ENCODE assay signal across 15 mouse cellular contexts in genomic region chr19:42440089-42440488, GRCm38 (mm10). TPM values are rescaled to one million over a fixed set of nuclear protein-coding genes. Genes with fewer than 3 reads are reported as not detected.
A peak's percentile ranks its signal among the peaks of the same experiment; 100 is the strongest.
DNase-seq lines count a peak whose midpoint lies in the region; ATAC-seq and TF ChIP-seq lines count a peak whose summit lies in the region.
"Had no signal": no experiment of that assay in that cellular context is flagged by ENCODE, and none has a peak within 500 bp of the region (broad histone marks: within the 10 kb centered on the region; RNA-seq: fewer than 3 reads in every experiment).

No protein-coding gene starts in this region.

- no peak for DNase-seq in gastrocnemius, adult 2 months
- DNase-seq in gastrocnemius, postnatal 4 days (ENCODE audit: low spot score in 2 of 2): no peak
- no peak for DNase-seq in liver, postnatal 0 days
- DNase-seq in liver, embryonic 11.5 days (ENCODE audit: low spot score): no peak
- DNase-seq in ES-CJ7 (ENCODE audit: low read depth, low spot score): peak; percentile 87
- DNase-seq in embryonic facial prominence, embryonic 14.5 days (ENCODE audit: low spot score): peak; percentile 22
- DNase-seq in heart, adult 8-10 months (ENCODE audit: low spot score): no peak
- DNase-seq: adrenal gland, adult 2 months; cerebellum, adult 9-11 months; kidney, postnatal 14 days; lung, postnatal 10 days; right cerebral cortex, postnatal 4 days had no signal

- H3K9ac ChIP-seq in liver, postnatal 0 days (replicated peaks): no peak overlapping the region
- H3K9ac ChIP-seq in liver, embryonic 11.5 days (ENCODE audit: low read depth, low read length): no peak overlapping the region
- H3K9ac ChIP-seq in embryonic facial prominence, embryonic 14.5 days (ENCODE audit: low read depth, low read length): no peak overlapping the region
- H3K9ac ChIP-seq: limb, embryonic 12.5 days had no signal

- 27% methylated on average over 3 of the region's 3 CpGs for WGBS in liver, postnatal 0 days (ENCODE audit: insufficient replicate concordance)
- WGBS in liver, embryonic 11.5 days: 28% methylated on average over 3 of the region's 3 CpGs
- 35% methylated on average over 3 of the region's 3 CpGs for WGBS in embryonic facial prominence, embryonic 14.5 days

- TF ChIP-seq EP300 in liver, postnatal 0 days (IDR thresholded peaks at IDR 0.05; ENCODE audit: low read depth): no peak

- no peak overlapping the region for H3K4me3 ChIP-seq in gastrocnemius, adult 2 months
- no peak overlapping the region for H3K4me3 ChIP-seq in liver, postnatal 0 days (ENCODE audit: low read depth, low read length)
- H3K4me3 ChIP-seq in liver, embryonic 11.5 days (ENCODE audit: low read depth, low read length): no peak overlapping the region
- H3K4me3 ChIP-seq in embryonic facial prominence, embryonic 14.5 days (ENCODE audit: low read depth, low read length): no peak overlapping the region
- H3K4me3 ChIP-seq: hindbrain, embryonic 10.5 days; limb, embryonic 12.5 days had no signal

- H3K4me1 ChIP-seq in liver, postnatal 0 days (ENCODE audit: insufficient read depth): no peaks in the 10 kb centered on the region
- no peaks in the 10 kb centered on the region for H3K4me1 ChIP-seq in liver, embryonic 11.5 days (replicated peaks; ENCODE audit: control insufficient read depth, insufficient read depth, low read length)
- no peaks in the 10 kb centered on the region for H3K4me1 ChIP-seq in embryonic facial prominence, embryonic 14.5 days (ENCODE audit: control insufficient read depth, insufficient read depth, low read length)

- intact Hi-C loops in gastrocnemius, adult 2 months (cut with DNase I): loop anchor here (10.0 kb wide), 1 partner anchor 215 kb away; no protein-coding TSS in a partner anchor

- 0 out of 2 replicates have a peak, but pooled peaks have one; percentile 2 for TF ChIP-seq CTCF in gastrocnemius, adult 2 months (IDR thresholded peaks at IDR 0.05)
- TF ChIP-seq CTCF in liver, postnatal 0 days (IDR thresholded peaks at IDR 0.05; ENCODE audit: low read depth): peak; percentile 30

- peaks cover 3% of the 10 kb centered on the region; the same call in 1 of the 2 replicates for H3K27me3 ChIP-seq in liver, postnatal 0 days (ENCODE audit: insufficient read depth, low read length)
- peaks cover 3% of the 10 kb centered on the region for H3K27me3 ChIP-seq in liver, embryonic 11.5 days (replicated peaks; ENCODE audit: control insufficient read depth, insufficient read depth, low read length)
- H3K27me3 ChIP-seq in embryonic facial prominence, embryonic 14.5 days (replicated peaks; ENCODE audit: control insufficient read depth, insufficient read depth, low read length): peaks cover 11% of the 10 kb centered on the region

- ATAC-seq in liver, postnatal 0 days: no peak
- ATAC-seq in liver, embryonic 11.5 days (replicated peaks; ENCODE audit: low FRiP score): no peak
- ATAC-seq in embryonic facial prominence, embryonic 14.5 days (ENCODE audit: low read depth): no peak
- ATAC-seq in erythroblast, adult 5-6 weeks (replicated peaks; ENCODE audit: low FRiP score, poor library complexity, severe bottlenecking): no peak

- H3K36me3 ChIP-seq in liver, postnatal 0 days (replicated peaks; ENCODE audit: insufficient read depth, low read length): no peaks in the 10 kb centered on the region
- H3K36me3 ChIP-seq in liver, embryonic 11.5 days (ENCODE audit: control insufficient read depth, insufficient read depth, low read length): no peaks in the 10 kb centered on the region
- no peaks in the 10 kb centered on the region for H3K36me3 ChIP-seq in embryonic facial prominence, embryonic 14.5 days (ENCODE audit: control insufficient read depth, insufficient read depth, low read length)
- H3K36me3 ChIP-seq: hindbrain, embryonic 10.5 days; limb, embryonic 12.5 days had no signal

- no peaks in the 10 kb centered on the region for H3K9me3 ChIP-seq in liver, postnatal 0 days (ENCODE audit: low read length)
- H3K9me3 ChIP-seq in liver, embryonic 11.5 days (ENCODE audit: control insufficient read depth, low read length): no peaks in the 10 kb centered on the region
- no peaks in the 10 kb centered on the region for H3K9me3 ChIP-seq in embryonic facial prominence, embryonic 14.5 days (ENCODE audit: control insufficient read depth, low read length)
- H3K9me3 ChIP-seq: hindbrain, embryonic 10.5 days; limb, embryonic 12.5 days had no signal

- H3K4me2 ChIP-seq in liver, postnatal 0 days (ENCODE audit: low read depth, low read length): no peak overlapping the region
- no peak overlapping the region for H3K4me2 ChIP-seq in liver, embryonic 11.5 days
- no peak overlapping the region for H3K4me2 ChIP-seq in embryonic facial prominence, embryonic 14.5 days (ENCODE audit: low read depth, low read length)
- H3K4me2 ChIP-seq: limb, embryonic 12.5 days had no signal

- no peak overlapping the region for H3K27ac ChIP-seq in gastrocnemius, adult 2 months
- H3K27ac ChIP-seq in liver, postnatal 0 days (ENCODE audit: low read depth): no peak overlapping the region
- no peak overlapping the region for H3K27ac ChIP-seq in liver, embryonic 11.5 days (ENCODE audit: low read depth, low read length)
- H3K27ac ChIP-seq in embryonic facial prominence, embryonic 14.5 days (replicated peaks; ENCODE audit: low read depth, low read length): no peak overlapping the region
- H3K27ac ChIP-seq: hindbrain, embryonic 10.5 days; limb, embryonic 12.5 days had no signal

RNA-seq across cellular contexts. Expression of gene Crtac1, which starts 8.5 kb away (rescaled TPM):
- under 1 TPM in 1 of 2 experiments, not detected in 1; 0.17 TPM for total RNA-seq in gastrocnemius, adult 2 months (2021)
- under 1 TPM; 0.34 to 0.57 TPM for total RNA-seq in gastrocnemius, postnatal 4 days (2021)
- polyA plus RNA-seq in liver, postnatal 0 days (2015; fragmentation: Nextera tagmentation; extraction: Ambion mirVana): 0.11 and 0.21 TPM in 2 replicates
- 0.06 and 0.10 TPM in 2 replicates for polyA plus RNA-seq in liver, embryonic 11.5 days (2014; fragmentation: Nextera tagmentation; extraction: Ambion mirVana)
- 7.6 and 8.6 TPM in 2 replicates for polyA plus RNA-seq in embryonic facial prominence, embryonic 14.5 days (2014; fragmentation: Nextera tagmentation; extraction: Ambion mirVana)
- total RNA-seq in erythroblast, adult 5-6 weeks (2015; ENCODE audit: low replicate concordance): not detected in 2 replicates
- not detected in 2 replicates for total RNA-seq in erythroblast, adult 5-6 weeks (2017; ENCODE audit: low replicate concordance)
- total RNA-seq in heart, adult 8-10 months (2022): under 1 TPM in 2 of 4 experiments, not detected in 2; 0.09 to 0.60 TPM

Comparison
In these comparisons a context has a peak if more than half of its experiments do, and no peak if none do; other contexts are left out.
1. DNase-seq: peak in ES-CJ7 (single experiment) and embryonic facial prominence, embryonic 14.5 days (single experiment); none in gastrocnemius, adult 2 months (single experiment), gastrocnemius, postnatal 4 days (0 of 2), liver, postnatal 0 days (single experiment), liver, embryonic 11.5 days (single experiment) and heart, adult 8-10 months (single experiment).